Mouse (Mus musculus): ENCODE data around the gene Vsig8. TPM values are rescaled to one million over a fixed set of nuclear protein-coding genes. Genes with fewer than 3 reads are reported as not detected.

The Vsig8 gene
- polyA plus RNA-seq, 1 experiment from 2014 or later = 1.8 TPM

DNA sequence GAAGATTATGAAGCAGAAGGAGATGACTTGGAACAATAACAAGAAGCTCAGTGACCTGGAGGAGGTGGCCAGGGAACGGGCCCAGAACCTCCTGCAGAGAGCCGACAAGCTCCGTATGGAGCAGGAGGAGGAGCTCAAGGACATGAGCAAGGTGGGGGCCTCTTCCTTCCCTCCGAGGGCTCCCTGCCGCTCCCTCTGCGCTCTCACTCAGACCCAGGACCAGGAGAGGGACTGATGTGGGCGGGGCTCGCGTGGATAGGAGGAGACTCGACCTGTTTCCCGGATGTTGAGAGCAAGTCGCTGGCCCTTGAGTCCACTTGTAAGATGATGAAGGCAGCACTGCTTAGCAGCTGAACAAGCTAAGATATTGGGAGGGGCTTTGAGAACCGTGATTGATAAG is 23.2 kb upstream of the Vsig8 start:
- Histone ChIP-seq H3K27ac (no peak overlapping the region), H3K27me3 (replicated peaks) (no peaks in the 10 kb centered on the region), H3K36me3 (no peaks in the 10 kb centered on the region), H3K4me3 (replicated peaks) (peak overlapping the region; percentile 20), H3K9ac (no peak overlapping the region), H3K4me2 (peak overlapping the region; percentile 43), H3K4me1 (peaks cover 6% of the 10 kb centered on the region; the same call in 1 of the 2 replicates), H3K9me3 (no peaks in the 10 kb centered on the region)
- 3% methylated on average over 11 of the region's 13 CpGs for WGBS
- ATAC-seq (ENCODE audit: insufficient read depth, low FRiP score, low read depth) = peak; percentile 75

DNA sequence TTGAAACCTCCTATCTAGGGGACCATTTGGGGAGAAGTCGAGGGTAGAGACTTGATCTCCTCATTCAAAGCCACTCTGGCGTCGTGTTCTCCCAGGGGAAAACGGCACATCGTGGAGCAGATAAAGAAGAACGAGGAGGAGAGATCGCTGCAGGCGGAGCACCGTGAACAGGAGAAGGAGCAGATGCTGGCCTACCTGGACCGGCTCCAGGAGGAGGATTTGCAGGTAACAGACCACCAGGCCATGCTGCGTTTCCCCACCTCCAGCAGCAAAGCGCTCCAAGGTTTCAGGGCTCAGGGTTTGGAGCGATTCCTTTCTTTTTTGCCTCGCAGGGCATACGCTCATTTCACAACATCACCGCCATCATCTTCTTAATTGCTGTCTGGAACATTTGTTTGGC is 20.6 kb upstream of the Vsig8 start:
- 82% methylated on average over 16 of the region's 16 CpGs for WGBS
- Histone ChIP-seq H3K9me3 (no peaks in the 10 kb centered on the region), H3K36me3 (no peaks in the 10 kb centered on the region), H3K27me3 (replicated peaks) (no peaks in the 10 kb centered on the region), H3K4me1 (peaks cover 6% of the 10 kb centered on the region; the same call in 1 of the 2 replicates), H3K4me2 (no peak overlapping the region), H3K4me3 (replicated peaks) (no peak overlapping the region), H3K27ac (no peak overlapping the region), H3K9ac (no peak overlapping the region)
- ATAC-seq (ENCODE audit: insufficient read depth, low FRiP score, low read depth) = no peak

DNA sequence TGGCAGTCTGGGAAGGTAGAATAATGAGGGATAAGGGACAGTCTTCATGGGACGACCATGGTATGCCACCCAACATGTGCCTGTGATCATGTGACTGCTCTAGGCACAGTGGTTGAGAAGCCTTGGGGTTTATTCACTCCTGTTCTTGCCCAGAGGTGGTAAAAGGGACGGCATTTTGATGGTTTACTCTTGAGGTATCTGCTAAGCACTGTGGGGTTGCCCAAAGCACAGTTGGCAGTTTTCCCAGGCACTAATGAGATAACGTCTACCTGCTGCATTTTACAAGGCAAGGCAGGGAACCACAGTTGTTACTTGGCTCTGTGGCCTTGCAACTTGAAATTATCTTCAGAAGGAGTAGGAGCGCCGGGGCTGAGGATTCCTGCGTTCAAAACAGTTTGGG is 15.9 kb upstream of the Vsig8 start:
- H3K27me3 ChIP-seq (replicated peaks) = no peaks in the 10 kb centered on the region
- 56% methylated on average over 6 of the region's 6 CpGs for WGBS
- no peaks in the 10 kb centered on the region for H3K36me3 ChIP-seq
- no peak overlapping the region for H3K9ac ChIP-seq
- no peak overlapping the region for H3K27ac ChIP-seq
- ATAC-seq (ENCODE audit: insufficient read depth, low FRiP score, low read depth) = peak; percentile 47; the same call in 1 of the 2 replicates
- H3K4me2 ChIP-seq = no peak overlapping the region
- H3K4me3 ChIP-seq (replicated peaks) = no peak overlapping the region
- H3K4me1 ChIP-seq = no peaks in the 10 kb centered on the region
- H3K9me3 ChIP-seq = no peaks in the 10 kb centered on the region

DNA sequence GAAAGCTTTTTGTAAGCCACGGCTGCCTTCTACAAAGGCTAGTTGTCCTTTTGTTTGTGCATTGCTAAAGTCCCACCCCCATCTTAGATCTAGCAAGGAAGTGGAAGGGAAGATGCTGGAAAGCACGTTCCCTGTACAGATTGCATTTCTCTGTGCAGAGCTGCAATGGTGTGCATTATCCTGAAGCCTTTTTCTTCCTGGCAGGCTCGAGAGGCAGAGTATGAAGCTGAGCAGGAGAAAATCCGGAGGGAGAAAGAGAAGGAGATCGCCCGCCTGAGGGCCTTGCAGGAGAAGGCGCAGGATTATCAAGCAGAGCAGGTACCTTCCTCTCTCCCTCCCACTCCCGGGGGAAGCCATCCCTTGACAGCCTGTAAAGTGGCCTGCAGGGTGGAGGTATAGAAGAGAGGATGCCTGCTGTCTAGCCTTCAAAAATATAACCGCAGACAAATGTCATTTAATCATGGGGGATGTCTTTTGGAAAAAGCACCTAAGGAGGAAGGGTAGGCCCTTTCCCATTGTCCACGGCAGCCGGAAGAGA is 15.4 kb upstream of the Vsig8 start:
- Histone ChIP-seq H3K4me2 (no peak overlapping the region), H3K27ac (no peak overlapping the region), H3K4me3 (replicated peaks) (no peak overlapping the region), H3K9ac (no peak overlapping the region), H3K9me3 (no peaks in the 10 kb centered on the region), H3K4me1 (no peaks in the 10 kb centered on the region), H3K27me3 (replicated peaks) (no peaks in the 10 kb centered on the region), H3K36me3 (no peaks in the 10 kb centered on the region)
- 58% methylated on average over 11 of the region's 11 CpGs for WGBS
- ATAC-seq (ENCODE audit: insufficient read depth, low FRiP score, low read depth) = no peak

DNA sequence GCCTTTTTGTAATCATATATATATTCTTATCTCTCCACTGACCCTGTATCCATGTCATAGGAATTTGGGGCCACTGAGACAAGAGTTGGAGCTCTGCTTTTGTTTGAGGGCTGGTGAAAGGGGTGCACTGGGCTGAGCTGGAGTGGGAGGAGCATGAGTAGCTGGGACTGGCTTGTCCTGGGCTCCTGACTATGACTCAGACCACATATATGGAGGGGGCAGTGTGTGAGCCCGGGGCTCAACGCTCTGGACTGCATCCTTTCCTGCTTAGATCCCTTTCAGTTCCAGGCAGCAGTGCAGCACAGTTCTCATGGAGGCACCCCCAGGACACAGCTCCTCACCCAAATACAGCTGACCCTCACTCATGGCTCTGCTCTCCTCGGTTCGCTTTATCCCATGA is 9.7 kb upstream of the Vsig8 start:
- H3K27me3 ChIP-seq (replicated peaks) = no peaks in the 10 kb centered on the region
- H3K9me3 ChIP-seq = no peaks in the 10 kb centered on the region
- ATAC-seq (ENCODE audit: insufficient read depth, low FRiP score, low read depth) = no peak
- WGBS = 79% methylated on average over 4 of the region's 4 CpGs
- no peak overlapping the region for H3K9ac ChIP-seq
- no peak overlapping the region for H3K4me3 ChIP-seq (replicated peaks)
- peaks cover 15% of the 10 kb centered on the region; the same call in 1 of the 2 replicates for H3K4me1 ChIP-seq
- H3K36me3 ChIP-seq = no peaks in the 10 kb centered on the region
- H3K27ac ChIP-seq = no peak overlapping the region
- no peak overlapping the region for H3K4me2 ChIP-seq

DNA sequence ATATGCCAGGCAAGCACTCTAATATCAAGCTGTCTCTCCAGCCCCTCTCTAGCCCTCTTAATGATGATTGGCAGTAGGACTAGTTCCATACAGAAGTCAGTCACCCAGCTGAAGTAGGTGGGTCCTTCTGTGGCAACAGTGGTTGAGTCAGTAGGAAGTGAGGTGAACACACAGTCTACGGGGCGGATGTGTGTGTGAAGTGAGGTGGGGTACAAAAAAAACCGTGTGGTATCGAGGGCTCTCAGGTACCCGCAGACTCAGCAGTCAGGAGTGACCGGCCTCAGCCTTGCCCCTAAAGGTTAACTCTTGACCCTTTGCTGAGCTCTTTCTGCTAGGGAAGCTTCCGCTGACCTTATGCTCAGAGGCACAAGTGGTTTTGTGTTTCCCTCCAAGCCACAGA is 7.2 kb upstream of the Vsig8 start:
- ATAC-seq (ENCODE audit: insufficient read depth, low FRiP score, low read depth) = no peak
- WGBS = 41% methylated on average over 7 of the region's 7 CpGs
- no peaks in the 10 kb centered on the region for H3K27me3 ChIP-seq (replicated peaks)

DNA sequence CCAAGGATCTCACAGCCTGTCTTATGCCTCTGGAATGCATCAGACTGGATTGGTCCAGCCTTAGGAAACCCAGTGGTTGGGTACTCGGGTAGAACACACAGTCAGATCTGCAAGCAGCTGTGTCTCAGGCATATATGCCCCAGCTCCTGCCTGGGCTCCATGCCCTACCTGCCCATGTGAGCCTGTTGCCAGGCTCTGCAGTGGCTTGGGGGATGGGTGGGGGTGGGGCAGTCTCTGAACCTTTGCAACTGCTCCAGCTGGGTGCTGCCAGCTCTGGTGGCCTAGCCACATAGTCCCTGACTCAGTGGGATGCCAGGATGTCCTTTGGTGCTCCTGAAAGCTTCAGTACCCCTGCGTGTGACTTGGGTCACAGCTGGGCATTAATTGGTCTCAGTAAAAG is 6.4 kb upstream of the Vsig8 start:
- peak overlapping the region; percentile 60 for H3K4me2 ChIP-seq
- no peaks in the 10 kb centered on the region for H3K27me3 ChIP-seq (replicated peaks)
- H3K36me3 ChIP-seq = no peaks in the 10 kb centered on the region
- no peak overlapping the region for H3K27ac ChIP-seq
- no peaks in the 10 kb centered on the region for H3K9me3 ChIP-seq
- 19% methylated on average over 2 of the region's 2 CpGs for WGBS
- H3K4me1 ChIP-seq = peaks cover 17% of the 10 kb centered on the region; the same call in 1 of the 2 replicates
- H3K4me3 ChIP-seq (replicated peaks) = peak overlapping the region; percentile 49
- H3K9ac ChIP-seq = no peak overlapping the region
- no peak for ATAC-seq (ENCODE audit: insufficient read depth, low FRiP score, low read depth)

More for the DNA sequence above, 7.2 kb upstream of the Vsig8 start:
- Histone ChIP-seq H3K4me1 (peaks cover 17% of the 10 kb centered on the region; the same call in 1 of the 2 replicates), H3K4me2 (no peak overlapping the region), H3K4me3 (replicated peaks) (no peak overlapping the region), H3K9ac (no peak overlapping the region), H3K27ac (no peak overlapping the region), H3K36me3 (no peaks in the 10 kb centered on the region), H3K9me3 (no peaks in the 10 kb centered on the region)

DNA sequence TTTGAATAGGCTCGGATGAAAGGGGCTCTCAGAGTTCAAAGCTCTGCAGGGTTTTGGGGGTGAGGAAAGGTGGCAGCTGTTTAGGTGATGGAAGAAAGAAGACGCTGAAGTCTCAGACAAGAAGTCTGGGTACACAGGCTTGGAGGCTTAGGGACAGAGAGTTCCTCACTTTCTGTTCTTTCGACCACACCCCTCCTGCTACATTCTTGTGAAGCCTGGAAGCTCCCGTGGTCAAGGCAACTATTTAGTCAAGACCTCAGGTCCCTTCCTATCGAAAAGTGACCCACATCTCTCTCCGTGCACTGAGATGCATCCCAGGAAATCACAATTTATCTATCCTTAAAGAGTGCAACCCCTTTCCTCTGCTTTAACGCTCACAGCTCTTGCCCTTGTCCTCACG is 6.0 kb upstream of the Vsig8 start:
- WGBS = 6% methylated on average over 8 of the region's 8 CpGs
- ATAC-seq (ENCODE audit: insufficient read depth, low FRiP score, low read depth) = no peak
- H3K36me3 ChIP-seq = no peaks in the 10 kb centered on the region
- H3K9ac ChIP-seq = no peak overlapping the region; the same call in 1 of the 2 replicates
- H3K4me3 ChIP-seq (replicated peaks) = peak overlapping the region; percentile 49
- no peaks in the 10 kb centered on the region for H3K9me3 ChIP-seq
- no peak overlapping the region for H3K27ac ChIP-seq
- peaks cover 17% of the 10 kb centered on the region; the same call in 1 of the 2 replicates for H3K4me1 ChIP-seq
- peak overlapping the region; percentile 60 for H3K4me2 ChIP-seq
- no peaks in the 10 kb centered on the region for H3K27me3 ChIP-seq (replicated peaks)

DNA sequence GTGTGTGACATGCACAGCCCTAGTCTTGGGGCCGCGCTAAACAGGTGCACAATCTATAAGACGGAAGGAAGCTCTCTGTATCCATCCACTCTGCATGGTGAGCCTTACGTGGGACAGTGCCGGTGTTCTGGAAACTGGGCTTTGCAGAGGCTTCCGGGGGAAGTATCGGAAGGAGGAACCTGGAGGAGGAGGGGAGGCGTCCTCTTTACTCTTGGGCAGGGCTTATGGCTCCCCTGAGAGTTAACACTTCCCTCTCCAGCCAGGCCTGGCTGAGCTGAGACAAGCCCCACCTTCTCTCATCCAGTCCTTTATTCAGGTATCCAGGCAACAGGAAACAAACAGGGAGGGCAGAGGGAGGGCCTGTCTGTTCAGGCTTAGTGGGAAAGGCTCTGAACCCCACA is 5.2 kb upstream of the Vsig8 start:
- peak overlapping the region; percentile 8; the same call in 1 of the 2 replicates for H3K9ac ChIP-seq
- peak; percentile 93 for ATAC-seq (ENCODE audit: insufficient read depth, low FRiP score, low read depth)
- H3K27ac ChIP-seq = peak overlapping the region; percentile 33
- peak overlapping the region; percentile 60 for H3K4me2 ChIP-seq
- 0% methylated on average over 8 of the region's 8 CpGs for WGBS
- H3K4me3 ChIP-seq (replicated peaks) = peak overlapping the region; percentile 49
- H3K27me3 ChIP-seq (replicated peaks) = no peaks in the 10 kb centered on the region
- no peaks in the 10 kb centered on the region for H3K36me3 ChIP-seq
- H3K4me1 ChIP-seq = peaks cover 17% of the 10 kb centered on the region; the same call in 1 of the 2 replicates
- no peaks in the 10 kb centered on the region for H3K9me3 ChIP-seq

DNA sequence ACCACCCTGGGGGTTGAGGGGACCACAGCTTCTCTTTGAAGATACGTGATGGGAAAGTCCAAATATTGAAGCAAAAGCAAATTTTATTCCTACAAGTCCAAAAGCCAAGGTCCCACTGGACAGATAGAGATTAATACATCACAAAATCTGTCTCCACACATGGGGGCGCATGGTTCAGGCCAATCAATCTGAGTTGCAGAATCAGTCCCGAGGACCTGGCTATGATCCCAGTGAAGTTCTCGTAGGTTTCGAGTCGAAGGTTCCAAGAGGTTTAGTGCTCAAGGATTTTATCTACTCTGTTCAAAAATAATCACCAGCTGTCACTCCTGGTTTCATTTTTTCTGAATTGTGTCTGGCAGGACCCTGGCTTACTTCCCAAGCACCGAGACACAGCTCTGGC is 4.7 kb upstream of the Vsig8 start:
- Histone ChIP-seq H3K4me1 (peaks cover 17% of the 10 kb centered on the region; the same call in 1 of the 2 replicates), H3K9me3 (no peaks in the 10 kb centered on the region), H3K4me3 (replicated peaks) (peak overlapping the region; percentile 49), H3K27me3 (replicated peaks) (no peaks in the 10 kb centered on the region), H3K27ac (peak overlapping the region; percentile 22; the same call in 1 of the 2 replicates), H3K9ac (no peak overlapping the region), H3K4me2 (peak overlapping the region; percentile 60), H3K36me3 (no peaks in the 10 kb centered on the region)
- ATAC-seq (ENCODE audit: insufficient read depth, low FRiP score, low read depth) = no peak
- 23% methylated on average over 7 of the region's 7 CpGs for WGBS

DNA sequence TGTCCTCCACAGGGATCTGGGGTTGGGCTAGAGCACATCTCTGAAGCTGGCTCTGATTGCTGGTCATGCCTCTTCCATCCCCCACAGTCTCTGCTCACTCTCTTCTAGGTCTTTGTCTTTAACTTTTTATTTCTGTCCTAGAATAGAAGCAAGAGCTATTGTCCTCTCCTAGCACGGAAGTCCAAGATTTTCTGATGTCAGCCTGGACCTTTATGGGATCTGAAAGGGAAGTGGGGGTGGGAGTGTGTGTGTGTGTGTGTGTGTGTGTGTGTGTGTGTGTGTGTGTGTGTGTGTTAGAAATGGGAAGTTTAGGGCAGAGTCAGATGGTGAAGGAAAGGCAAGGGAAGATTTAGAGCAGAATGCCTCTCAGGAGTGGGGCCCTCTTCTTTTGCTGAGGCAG is 3.1 kb upstream of the Vsig8 start:
- Histone ChIP-seq H3K4me1 (peaks cover 17% of the 10 kb centered on the region; the same call in 1 of the 2 replicates), H3K9ac (no peak overlapping the region), H3K27me3 (replicated peaks) (no peaks in the 10 kb centered on the region), H3K36me3 (no peaks in the 10 kb centered on the region), H3K4me2 (no peak overlapping the region), H3K27ac (peak overlapping the region; percentile 65), H3K4me3 (replicated peaks) (no peak overlapping the region), H3K9me3 (no peaks in the 10 kb centered on the region)
- no peak for ATAC-seq (ENCODE audit: insufficient read depth, low FRiP score, low read depth)
- WGBS = 55% methylated on average over 1 of the region's 1 CpGs

DNA sequence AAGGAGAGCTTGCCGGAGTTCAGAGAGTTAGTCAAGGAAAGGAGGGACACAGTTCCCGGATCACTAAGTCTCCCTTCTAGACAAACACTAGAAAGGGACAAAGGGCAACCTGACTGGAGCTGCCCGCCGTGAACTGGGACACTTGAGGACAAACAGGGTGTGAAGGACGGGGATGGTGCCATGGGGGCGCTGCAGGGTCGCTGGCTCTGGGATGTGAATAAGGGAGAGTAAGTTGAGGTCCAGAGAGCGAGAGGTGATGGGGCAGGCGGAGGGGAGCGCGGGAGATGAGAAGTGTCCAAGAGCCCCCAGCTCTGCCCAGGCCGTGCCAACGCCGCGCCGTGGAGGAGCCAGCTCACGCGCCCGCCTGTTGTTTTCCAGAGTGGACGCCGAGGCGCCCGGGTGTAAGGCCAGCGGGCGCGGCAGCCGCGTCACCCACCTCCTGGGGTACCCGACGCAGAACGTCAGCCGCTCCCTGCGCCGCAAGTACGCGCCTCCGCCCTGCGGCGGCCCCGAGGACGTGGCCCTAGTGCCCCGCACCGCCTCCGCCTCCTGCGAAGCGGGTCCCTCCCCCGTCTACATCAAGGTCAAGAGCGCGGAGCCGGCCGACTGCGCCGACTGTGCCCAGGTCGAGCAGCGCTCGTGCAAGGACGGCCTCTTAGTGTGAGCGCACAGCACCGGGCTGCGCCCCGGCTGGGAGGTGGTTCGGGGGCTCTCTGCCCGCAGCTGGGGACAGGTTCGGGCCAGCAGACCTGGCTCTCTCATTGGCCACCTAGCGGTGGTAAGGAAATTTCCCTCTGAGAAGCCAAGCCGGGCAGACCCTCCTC is 7.1 kb downstream of the Vsig8 start:
- Histone ChIP-seq H3K9me3 (no peaks in the 10 kb centered on the region), H3K27ac (peak overlapping the region; percentile 23; the same call in 1 of the 2 replicates), H3K4me1 (peaks cover 11% of the 10 kb centered on the region), H3K4me3 (replicated peaks) (peak overlapping the region; percentile 57), H3K27me3 (replicated peaks) (peaks cover 9% of the 10 kb centered on the region; the same call in 1 of the 2 replicates), H3K9ac (peak overlapping the region; percentile 30), H3K4me2 (peak overlapping the region; percentile 97), H3K36me3 (no peaks in the 10 kb centered on the region)
- peak; percentile 82 for ATAC-seq (ENCODE audit: insufficient read depth, low FRiP score, low read depth)
- WGBS = 1% methylated on average over 66 of the region's 66 CpGs

Data from stomach, embryonic 15.5 days (tissue).